Mouse (Mus musculus): Measurements from ENCODE around the gene Trappc3.

GRCm38 (mm10) chr4:126290314-126290713 lies 28.2 kb downstream of the Trappc3 start:
- TF ChIP-seq POLR2A (IDR thresholded peaks at IDR 0.05; ENCODE audit: control insufficient read depth, low read depth, low read length) = no peak
- no peak for TF ChIP-seq CTCF (IDR thresholded peaks at IDR 0.05; ENCODE audit: control insufficient read depth, insufficient read depth, insufficient replicate concordance, low read depth, low read length)
